Mouse (Mus musculus) midbrain, postnatal 0 days (tissue): ENCODE measurements at regions not wholly inside any gene's neighbourhood (a gene's known extent, or its start where the extent isn't known, plus 50 kb on each side); places are given as distances from the start of the nearest gene placed in this dataset.
A peak's percentile ranks its signal among the peaks of the same experiment; 100 is the strongest.

Source experiments
- ATAC-seq: fragments of 200-750 bp; cut with Nextera tagmentation; 2 replicates; pipeline ENCODE4 v1.8.0; 2017; ENCODE audit warnings: moderate number of reproducible peaks, mild to moderate bottlenecking, moderate TSS enrichment, moderate library complexity; ENCODE audit not compliant: low FRiP score
- DNase-seq: peaks from one replicate; pipeline ENCODE4 v3.0.0-alpha.2; 2015; ENCODE audit warnings: low spot score
- H3K27ac ChIP-seq: fragments of 300-500 bp; sonication (generic); 2 replicates; pipeline ENCODE4 v1.5.1; 2014; ENCODE audit warnings: low read depth, mild to moderate bottlenecking, low read length, mixed read lengths
- H3K27me3 ChIP-seq: fragments of 300-500 bp; sonication (generic); 2 replicates; pipeline ENCODE4 v1.6.1; 2014; ENCODE audit warnings: low read length, control low read depth, mixed read lengths; ENCODE audit not compliant: insufficient read depth
- H3K36me3 ChIP-seq: fragments of 300-500 bp; sonication (generic); 2 replicates; pipeline ENCODE4 v1.6.1; 2014; ENCODE audit warnings: low read length, control low read depth, mixed read lengths; ENCODE audit not compliant: insufficient read depth
- H3K4me1 ChIP-seq: fragments of 300-500 bp; sonication (generic); 2 replicates; pipeline ENCODE4 v1.6.1; 2014; ENCODE audit warnings: mild to moderate bottlenecking, control low read depth, antibody characterized with exemption, low read length, mixed read lengths; ENCODE audit not compliant: insufficient read depth
- H3K4me2 ChIP-seq: fragments of 300-500 bp; sonication (generic); 2 replicates; pipeline ENCODE4 v1.6.1; 2014; ENCODE audit warnings: low read depth, mild to moderate bottlenecking, low read length, mixed read lengths; ENCODE audit not compliant: poor library complexity, severe bottlenecking
- H3K4me3 ChIP-seq: fragments of 300-500 bp; sonication (generic); 2 replicates; pipeline ENCODE4 v1.5.1; 2014; ENCODE audit warnings: low read depth, mild to moderate bottlenecking, low read length, moderate library complexity
- H3K9ac ChIP-seq: fragments of 300-500 bp; sonication (generic); replicated peaks from 2 replicates; pipeline ENCODE4 v1.6.1; 2014; ENCODE audit warnings: mild to moderate bottlenecking, low read length, moderate library complexity, mixed read lengths; ENCODE audit not compliant: poor library complexity, severe bottlenecking
- H3K9me3 ChIP-seq: fragments of 300-500 bp; sonication (generic); 2 replicates; pipeline ENCODE4 v1.6.1; 2016; ENCODE audit warnings: low read length, control low read depth
- CTCF ChIP-seq: IDR thresholded peaks from 2 replicates; pipeline ENCODE4 v1.5.1; 2016; ENCODE audit warnings: antibody characterized with exemption, mild to moderate bottlenecking
- WGBS: fragments of 180-500 bp; shearing (Covaris S2); extraction: QIAGEN DNeasy Blood & Tissue Kit; methylation state at CpG from one replicate; pipeline ENCODE4 v1.1.7; 2014; 5-methylcytosine and 5-hydroxymethylcytosine counted together

GRCm38 (mm10) chr3:50687755-50688154 lies 244.3 kb upstream of the Slc7a11 start:
- no peaks in the 10 kb centered on the region for H3K27me3 ChIP-seq
- no peak overlapping the region for H3K4me2 ChIP-seq
- DNase-seq (no peak), ATAC-seq (no peak)
- H3K9ac ChIP-seq, result no peak overlapping the region
- H3K4me1 ChIP-seq, result no peaks in the 10 kb centered on the region
- H3K27ac ChIP-seq, result no peak overlapping the region
- no peak overlapping the region for H3K4me3 ChIP-seq
- no peaks in the 10 kb centered on the region for H3K36me3 ChIP-seq
- no peaks in the 10 kb centered on the region for H3K9me3 ChIP-seq
- 57% methylated on average over 3 of the region's 3 CpGs for WGBS
- no peak for TF ChIP-seq CTCF

GRCm38 (mm10) chr3:50678611-50678988 lies 235.2 kb upstream of the Slc7a11 start:
- ATAC-seq, result peak; percentile 49; the same call in 1 of the 2 replicates

DNA sequence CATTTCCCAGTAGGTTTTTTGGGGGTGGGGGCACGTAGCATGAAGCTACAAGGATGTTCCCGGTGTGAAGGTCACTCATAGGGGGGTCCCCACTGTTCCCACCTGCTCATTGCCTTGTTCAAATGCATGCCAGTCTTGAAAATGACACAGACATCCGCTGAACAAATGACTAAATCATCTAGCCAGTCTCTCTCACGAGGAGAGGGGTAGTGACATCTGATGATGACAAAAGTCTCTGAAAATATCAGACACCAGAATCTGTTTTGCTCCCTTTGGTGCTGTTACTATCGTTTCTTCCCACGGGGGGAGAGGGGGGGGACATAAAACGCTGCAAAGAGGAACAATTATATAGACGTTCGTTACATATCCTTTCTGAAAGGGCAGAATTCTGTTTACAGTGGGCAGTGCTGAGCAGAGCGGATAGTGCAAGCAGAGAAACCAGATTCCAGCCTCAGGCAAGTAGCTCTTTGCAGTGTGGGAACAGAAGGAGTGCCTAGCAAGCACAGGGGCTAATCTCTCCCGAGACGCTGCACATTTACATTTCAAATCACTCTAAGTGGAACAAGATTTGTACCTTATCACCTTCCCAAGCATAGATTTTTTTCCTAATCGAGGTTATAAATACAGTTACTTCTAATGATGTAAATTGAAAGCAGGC lies 234.7 kb upstream of the Slc7a11 start:
- Histone ChIP-seq H3K27me3 (no peaks in the 10 kb centered on the region), H3K9me3 (no peaks in the 10 kb centered on the region), H3K36me3 (no peaks in the 10 kb centered on the region), H3K4me3 (no peak overlapping the region), H3K27ac (0 out of 2 replicates have a peak overlapping the region, but pooled peaks have one; percentile 32), H3K9ac (no peak overlapping the region), H3K4me2 (no peak overlapping the region; the same call in 1 of the 2 replicates), H3K4me1 (no peaks in the 10 kb centered on the region)
- no peak for TF ChIP-seq CTCF
- WGBS, result 19% methylated on average over 13 of the region's 13 CpGs
- ATAC-seq, result peak; percentile 65; the same call in 1 of the 2 replicates
- DNase-seq, result peak; percentile 59

More at GRCm38 (mm10) chr3:50678611-50678988, 235.2 kb upstream of the Slc7a11 start:
- WGBS, result 29% methylated on average over 5 of the region's 5 CpGs
- no peak for TF ChIP-seq CTCF
- Histone ChIP-seq H3K27me3 (no peaks in the 10 kb centered on the region), H3K4me3 (no peak overlapping the region), H3K27ac (no peak overlapping the region; the same call in 1 of the 2 replicates), H3K36me3 (no peaks in the 10 kb centered on the region), H3K9ac (no peak overlapping the region), H3K4me1 (no peaks in the 10 kb centered on the region), H3K4me2 (no peak overlapping the region), H3K9me3 (no peaks in the 10 kb centered on the region)
- DNase-seq, result no peak

DNA sequence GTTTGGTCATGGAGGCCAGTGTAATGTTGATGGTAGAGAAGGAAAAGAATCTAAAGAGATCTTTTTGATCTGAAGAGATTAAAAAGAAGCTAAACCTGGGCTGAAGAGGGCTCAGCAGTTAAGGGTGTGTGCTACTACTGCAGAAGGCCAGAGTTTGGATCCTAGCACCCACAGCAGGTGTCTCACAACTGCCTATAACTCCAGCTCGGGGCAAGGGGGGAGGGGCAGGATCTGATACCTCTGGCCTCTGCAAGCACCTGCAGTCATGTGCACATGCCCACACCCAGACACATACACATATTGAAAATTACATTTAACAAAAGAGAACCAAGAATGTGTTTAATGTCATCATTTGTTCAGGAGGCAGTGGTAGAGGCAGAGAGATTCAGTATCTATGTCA lies 232.4 kb upstream of the Slc7a11 start:
- TF ChIP-seq CTCF, result no peak
- Histone ChIP-seq H3K4me3 (no peak overlapping the region), H3K4me1 (no peaks in the 10 kb centered on the region), H3K36me3 (no peaks in the 10 kb centered on the region), H3K9ac (no peak overlapping the region), H3K9me3 (no peaks in the 10 kb centered on the region), H3K4me2 (no peak overlapping the region), H3K27me3 (no peaks in the 10 kb centered on the region), H3K27ac (no peak overlapping the region)
- WGBS, result 60% methylated on average over 1 of the region's 1 CpGs
- DNase-seq (no peak), ATAC-seq (no peak)

DNA sequence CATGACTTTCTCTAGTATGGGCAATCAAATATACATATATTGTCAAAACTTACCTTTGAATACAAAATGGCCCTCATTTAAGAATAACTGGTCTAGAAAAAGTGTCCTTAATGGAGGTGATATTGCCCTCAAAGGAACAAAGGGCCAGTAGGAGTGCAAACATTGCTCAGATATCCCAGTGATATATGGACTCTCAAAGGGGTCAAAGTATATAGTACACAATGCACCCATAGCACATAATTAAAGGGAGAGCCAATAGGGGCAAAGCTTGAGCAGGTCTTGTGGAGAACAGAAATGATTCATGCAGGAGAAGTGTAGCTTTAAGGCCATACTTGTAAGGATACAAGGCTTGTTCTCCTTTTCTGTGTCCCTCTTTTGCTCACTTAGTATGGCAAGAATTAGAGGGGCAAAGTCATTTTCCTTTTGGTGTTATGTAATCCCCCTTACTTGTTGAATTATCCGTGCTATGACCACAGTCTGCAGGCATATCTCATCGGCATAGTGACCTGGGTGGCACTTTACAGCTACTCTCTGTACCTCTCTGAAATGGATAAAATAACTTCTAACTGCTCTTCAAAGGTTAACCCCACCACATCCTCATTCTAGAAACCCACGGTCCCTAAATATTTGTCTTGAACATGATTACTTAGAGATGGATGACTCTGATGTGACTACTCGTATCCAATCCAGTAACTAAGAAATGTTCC lies 231.6 kb upstream of the Slc7a11 start:
- Histone ChIP-seq H3K27ac (no peak overlapping the region), H3K9me3 (no peaks in the 10 kb centered on the region), H3K4me1 (no peaks in the 10 kb centered on the region), H3K36me3 (no peaks in the 10 kb centered on the region), H3K9ac (no peak overlapping the region), H3K4me3 (no peak overlapping the region), H3K4me2 (no peak overlapping the region), H3K27me3 (no peaks in the 10 kb centered on the region)
- TF ChIP-seq CTCF, result no peak
- DNase-seq, result no peak
- 88% methylated on average over 4 of the region's 4 CpGs for WGBS
- no peak for ATAC-seq

DNA sequence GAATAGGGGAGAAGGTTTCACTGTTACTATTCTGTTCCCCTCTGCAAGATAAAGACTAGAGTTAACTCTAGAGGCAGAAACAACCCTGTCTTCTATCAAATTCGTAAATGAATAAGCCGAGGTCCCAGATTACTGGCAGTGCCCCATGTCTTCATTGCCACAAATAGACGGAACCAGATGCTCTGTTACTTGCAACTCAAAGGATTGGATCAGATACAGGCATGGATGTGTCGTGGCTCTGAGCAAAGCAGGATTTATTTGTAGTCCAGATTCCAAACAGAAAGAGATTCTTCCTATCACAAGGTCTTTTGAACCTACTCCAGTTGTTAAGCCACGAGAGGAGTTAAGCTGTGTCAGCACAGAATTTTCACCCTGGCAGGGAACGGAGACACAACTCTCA lies 221.9 kb upstream of the Slc7a11 start:
- Histone ChIP-seq H3K27ac (no peak overlapping the region), H3K4me2 (no peak overlapping the region), H3K36me3 (no peaks in the 10 kb centered on the region), H3K27me3 (no peaks in the 10 kb centered on the region), H3K4me3 (no peak overlapping the region), H3K9me3 (no peaks in the 10 kb centered on the region), H3K4me1 (no peaks in the 10 kb centered on the region; the same call in 1 of the 2 replicates), H3K9ac (no peak overlapping the region)
- 61% methylated on average over 6 of the region's 6 CpGs for whole genome bisulfite sequencing
- ATAC-seq (no peak), DNase-seq (no peak)
- no peak for TF ChIP-seq CTCF
